Mouse (Mus musculus) liver, embryonic 11.5 days (tissue): ENCODE results near the gene Ticam1. TPM values are rescaled to one million over a fixed set of nuclear protein-coding genes. Genes with fewer than 3 reads are reported as not detected.

Source experiments
- ATAC-seq: fragments of 200-750 bp; cut with Nextera tagmentation; replicated peaks from 2 replicates; pipeline ENCODE4 v1.8.0; 2017; ENCODE audit warnings: moderate number of reproducible peaks, mild to moderate bottlenecking, moderate TSS enrichment, moderate library complexity; ENCODE audit not compliant: low FRiP score
- DNase-seq: peaks from one replicate; pipeline ENCODE4 v3.0.0-alpha.2; 2017; ENCODE audit warnings: low spot score
- H3K27ac ChIP-seq: fragments of 300-500 bp; sonication (generic); 2 replicates; pipeline ENCODE4 v1.5.1; 2014; ENCODE audit warnings: mild to moderate bottlenecking, low read depth, low read length, control low read depth
- H3K27me3 ChIP-seq: fragments of 300-500 bp; sonication (generic); replicated peaks from 2 replicates; pipeline ENCODE4 v1.6.1; 2014; ENCODE audit warnings: low read length, mixed read lengths; ENCODE audit not compliant: control insufficient read depth, insufficient read depth
- H3K36me3 ChIP-seq: fragments of 300-500 bp; sonication (generic); 2 replicates; pipeline ENCODE4 v1.6.1; 2014; ENCODE audit warnings: mild to moderate bottlenecking, low read length, moderate library complexity, mixed read lengths; ENCODE audit not compliant: control insufficient read depth, insufficient read depth
- H3K4me1 ChIP-seq: fragments of 300-500 bp; sonication (generic); replicated peaks from 2 replicates; pipeline ENCODE4 v1.6.1; 2014; ENCODE audit warnings: low read length, mixed read lengths; ENCODE audit not compliant: control insufficient read depth, insufficient read depth
- H3K4me2 ChIP-seq: fragments of 300-500 bp; sonication (generic); 2 replicates; pipeline ENCODE4 v1.6.1; 2014; ENCODE audit warnings: mild to moderate bottlenecking, control low read depth, moderate library complexity
- H3K4me3 ChIP-seq: fragments of 300-500 bp; sonication (generic); 2 replicates; pipeline ENCODE4 v1.5.1; 2014; ENCODE audit warnings: low read depth, low read length, control low read depth
- H3K9ac ChIP-seq: fragments of 300-500 bp; sonication (generic); 2 replicates; pipeline ENCODE4 v1.6.1; 2014; ENCODE audit warnings: low read depth, low read length, control low read depth
- H3K9me3 ChIP-seq: fragments of 300-500 bp; sonication (generic); 2 replicates; pipeline ENCODE4 v1.6.1; 2016; ENCODE audit warnings: low read length, inconsistent platforms, mixed read lengths; ENCODE audit not compliant: control insufficient read depth
- WGBS: fragments of 180-500 bp; shearing (Covaris S2); extraction: QIAGEN DNeasy Blood & Tissue Kit; methylation state at CpG from one replicate; pipeline ENCODE4 v1.1.7; 2014; 5-methylcytosine and 5-hydroxymethylcytosine counted together
- polyA plus RNA-seq: library from polyadenylated mRNA; unstranded; fragments of >200 nt; fragmentation: Nextera tagmentation; extraction: Ambion mirVana; gene quantifications from 2 replicates; pipeline ENCODE4 v1.2.1, GENCODE M21; 2014

Gene Ticam1
- polyA plus RNA-seq, 1 experiment from 2014 or later, result 5.8 TPM

DNA sequence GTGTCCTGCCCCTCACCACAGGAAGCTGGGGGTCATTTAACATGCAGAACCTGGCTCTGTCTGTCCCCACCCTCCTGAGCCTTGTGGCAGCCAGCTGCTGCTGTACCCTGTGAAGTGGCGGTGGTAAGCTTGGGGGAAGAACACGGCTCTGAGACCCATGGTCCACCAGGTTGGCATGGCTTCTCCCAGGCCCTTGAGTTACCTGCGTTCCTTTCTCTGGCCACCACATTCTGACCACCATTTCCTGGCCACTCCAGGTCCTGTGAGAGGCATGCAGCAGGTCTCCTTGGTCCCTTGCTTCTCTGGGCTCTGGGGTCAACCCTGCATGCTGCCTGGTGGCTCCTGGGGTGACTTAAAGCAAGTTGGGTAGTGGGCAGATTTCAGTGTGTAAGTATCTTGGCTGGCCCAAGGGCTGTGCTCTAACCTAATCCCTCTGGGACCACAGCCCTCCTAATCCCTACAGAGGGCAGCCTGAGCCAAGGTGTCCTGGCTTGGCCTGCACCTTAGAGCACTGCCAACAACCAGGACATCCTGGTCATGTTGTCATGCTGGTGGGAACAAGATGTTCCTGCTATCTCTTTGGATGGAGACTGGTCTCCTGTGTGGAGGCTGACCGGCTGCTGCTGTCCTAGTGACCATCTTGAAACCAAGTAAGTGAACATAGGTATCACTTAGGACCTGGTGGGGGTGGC, 16.1 kb upstream of the Ticam1 start, which contains the start of gene Plin3:
Gene Plin3 (minus strand): TSS at position 343 of the 692 bp plus-strand sequence.
- Histone ChIP-seq H3K4me3 (no peak within 1 kb of the TSS), H3K27ac (peak within 1 kb of the TSS; percentile 96), H3K4me2 (peak within 1 kb of the TSS; percentile 97), H3K9me3 (no peaks in the 10 kb centered on the region), H3K27me3 (no peaks in the 10 kb centered on the region), H3K36me3 (no peaks in the 10 kb centered on the region), H3K4me1 (peaks cover 34% of the 10 kb centered on the region), H3K9ac (peak within 1 kb of the TSS; percentile 67; the same call in 1 of the 2 replicates)
- ATAC-seq, result no peak
- no peak for DNase-seq
- WGBS, result 92% methylated on average over 4 of the region's 4 CpGs

GRCm38 (mm10) chr17:56291826-56292475, 15.4 kb upstream of the Ticam1 start:
- peak overlapping the region; percentile 67 for H3K9ac ChIP-seq
- peaks cover 40% of the 10 kb centered on the region for H3K4me1 ChIP-seq
- no peak for ATAC-seq
- no peaks in the 10 kb centered on the region for H3K27me3 ChIP-seq
- H3K4me2 ChIP-seq, result peak overlapping the region; percentile 97
- 84% methylated on average over 7 of the region's 7 CpGs for WGBS
- no peaks in the 10 kb centered on the region for H3K9me3 ChIP-seq
- no peak overlapping the region for H3K4me3 ChIP-seq
- peak overlapping the region; percentile 96 for H3K27ac ChIP-seq
- no peak for DNase-seq
- no peaks in the 10 kb centered on the region for H3K36me3 ChIP-seq

- Histone ChIP-seq H3K9ac (peak overlapping the region; percentile 68), H3K9me3 (no peaks in the 10 kb centered on the region), H3K36me3 (peaks cover 5% of the 10 kb centered on the region; the same call in 1 of the 2 replicates), H3K4me1 (peaks cover 47% of the 10 kb centered on the region), H3K4me3 (peak overlapping the region; percentile 57), H3K27me3 (no peaks in the 10 kb centered on the region), H3K4me2 (peak overlapping the region; percentile 97), H3K27ac (peak overlapping the region; percentile 96)
- WGBS, result under 1% methylated on average over 16 of the region's 16 CpGs
- peak; percentile 87 for ATAC-seq
- DNase-seq, result peak; percentile 89
Observed at GRCm38 (mm10) chr17:56291171-56291511, 14.6 kb upstream of the Ticam1 start.

- Histone ChIP-seq H3K4me1 (peaks cover 47% of the 10 kb centered on the region), H3K4me2 (peak overlapping the region; percentile 97)
- peak; percentile 81 for ATAC-seq
Observed at GRCm38 (mm10) chr17:56290388-56291170, 14.0 kb upstream of the Ticam1 start.

GRCm38 (mm10) chr17:56289371-56290331, 13.1 kb upstream of the Ticam1 start:
- ATAC-seq, result peak; percentile 21; the same call in 1 of the 2 replicates
- peak overlapping the region; percentile 97 for H3K4me2 ChIP-seq
- WGBS, result 3% methylated on average over 23 of the region's 23 CpGs
- no peaks in the 10 kb centered on the region for H3K27me3 ChIP-seq
- peaks cover 13% of the 10 kb centered on the region; the same call in 1 of the 2 replicates for H3K36me3 ChIP-seq
- H3K4me1 ChIP-seq, result peaks cover 47% of the 10 kb centered on the region
- H3K4me3 ChIP-seq, result peak overlapping the region; percentile 57
- H3K9ac ChIP-seq, result peak overlapping the region; percentile 68
- H3K27ac ChIP-seq, result peak overlapping the region; percentile 96
- H3K9me3 ChIP-seq, result no peaks in the 10 kb centered on the region
- peak; percentile 76 for DNase-seq

More at GRCm38 (mm10) chr17:56290388-56291170, 14.0 kb upstream of the Ticam1 start:
- Histone ChIP-seq H3K9me3 (no peaks in the 10 kb centered on the region), H3K27me3 (no peaks in the 10 kb centered on the region), H3K9ac (peak overlapping the region; percentile 68), H3K27ac (peak overlapping the region; percentile 96), H3K4me3 (peak overlapping the region; percentile 57), H3K36me3 (peaks cover 9% of the 10 kb centered on the region; the same call in 1 of the 2 replicates)
- WGBS, result 2% methylated on average over 17 of the region's 17 CpGs
- DNase-seq, result peak; percentile 95

DNA sequence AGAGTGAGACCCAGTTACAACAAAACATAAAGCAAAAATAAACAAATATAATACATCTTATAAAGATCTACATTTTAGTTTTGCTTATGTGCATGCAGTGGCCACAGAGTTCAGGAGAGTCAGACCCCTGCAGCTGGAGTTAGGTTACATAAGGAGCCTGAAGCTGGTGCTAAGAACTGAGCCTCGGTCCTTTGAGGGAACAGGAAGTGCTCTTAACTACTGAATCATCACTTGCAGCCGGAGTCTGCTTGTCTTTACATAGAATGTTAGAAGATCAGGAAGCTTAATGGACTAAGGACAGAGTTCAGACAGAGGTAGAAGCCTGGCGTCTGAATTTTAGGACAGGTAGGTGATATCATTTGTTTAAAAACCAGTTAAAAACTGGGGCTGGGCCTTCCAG, 12.3 kb upstream of the Ticam1 start:
- Histone ChIP-seq H3K9ac (peak overlapping the region; percentile 68), H3K4me2 (peak overlapping the region; percentile 97), H3K27me3 (no peaks in the 10 kb centered on the region), H3K9me3 (no peaks in the 10 kb centered on the region), H3K4me1 (peaks cover 47% of the 10 kb centered on the region), H3K4me3 (peak overlapping the region; percentile 57), H3K36me3 (peaks cover 18% of the 10 kb centered on the region; the same call in 1 of the 2 replicates), H3K27ac (peak overlapping the region; percentile 96)
- no peak for DNase-seq
- 26% methylated on average over 3 of the region's 3 CpGs for WGBS
- ATAC-seq, result no peak

DNA sequence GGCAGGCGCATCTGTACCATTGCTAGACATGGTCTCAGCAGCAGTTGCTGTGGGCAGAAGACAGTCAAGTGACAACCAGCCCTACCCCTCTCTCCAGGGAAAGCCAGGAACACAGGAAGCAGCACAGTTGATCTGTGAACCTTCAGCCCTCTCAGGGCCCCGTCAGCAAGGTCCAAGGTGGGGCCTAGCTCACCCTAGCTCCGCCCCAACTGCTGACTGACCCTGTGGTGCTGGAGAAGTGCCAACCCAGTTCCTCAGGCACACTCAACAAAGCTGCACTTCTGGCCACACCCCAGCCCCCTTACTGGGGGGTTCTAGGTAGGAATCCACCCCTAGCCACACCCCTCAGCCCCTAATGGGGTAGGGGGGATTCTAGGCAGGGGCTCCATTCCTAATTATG, 11.2 kb upstream of the Ticam1 start:
- H3K4me1 ChIP-seq, result peaks cover 44% of the 10 kb centered on the region
- ATAC-seq (peak; percentile 24; the same call in 1 of the 2 replicates), DNase-seq (no peak)
- peak overlapping the region; percentile 65 for H3K9ac ChIP-seq
- H3K27me3 ChIP-seq, result no peaks in the 10 kb centered on the region
- H3K27ac ChIP-seq, result peak overlapping the region; percentile 74
- 43% methylated on average over 3 of the region's 3 CpGs for WGBS
- H3K4me3 ChIP-seq, result peak overlapping the region; percentile 37
- H3K4me2 ChIP-seq, result peak overlapping the region; percentile 68
- no peaks in the 10 kb centered on the region for H3K9me3 ChIP-seq
- peaks cover 19% of the 10 kb centered on the region; the same call in 1 of the 2 replicates for H3K36me3 ChIP-seq
